Comparison of ENCODE assay signal across 30 mouse cellular contexts in the genomic region with DNA sequence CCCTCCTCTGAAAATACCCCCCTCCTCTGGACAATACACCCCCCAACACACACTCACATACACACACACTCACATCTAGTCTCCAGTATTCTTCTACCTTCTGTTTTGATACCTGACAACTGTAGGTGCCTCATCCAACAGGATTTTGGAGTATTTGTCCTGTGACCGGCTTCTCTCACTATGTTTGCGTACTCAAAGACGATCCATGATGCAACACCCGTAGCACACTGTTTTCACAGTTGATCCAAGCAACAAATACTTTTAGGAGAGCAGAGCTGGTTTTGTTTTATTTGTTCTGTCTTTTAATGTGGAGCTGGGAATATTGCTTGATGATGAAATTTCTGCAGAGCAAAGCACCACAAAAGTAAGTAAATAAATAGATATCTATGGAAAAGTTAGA.
"Had no signal": no experiment of that assay in that cellular context is flagged by ENCODE, and none has a peak within 500 bp of the region (broad histone marks: within the 10 kb centered on the region; RNA-seq: fewer than 3 reads in every experiment).

No protein-coding gene starts in this region.

- H3K9ac ChIP-seq: limb, embryonic 12.5 days; limb, embryonic 13.5 days; limb, embryonic 15.5 days; liver, embryonic 13.5 days; liver, embryonic 14.5 days; liver, embryonic 15.5 days; lung, embryonic 14.5 days; lung, embryonic 15.5 days; midbrain, embryonic 12.5 days; midbrain, embryonic 13.5 days; midbrain, embryonic 15.5 days; neural tube, embryonic 12.5 days had no signal

- ATAC-seq: lung, postnatal 0 days; midbrain, embryonic 13.5 days; midbrain, embryonic 15.5 days; midbrain, embryonic 16.5 days had no signal

- H3K27me3 ChIP-seq: limb, embryonic 12.5 days; limb, embryonic 13.5 days; limb, embryonic 15.5 days; lung, embryonic 15.5 days; midbrain, embryonic 12.5 days; midbrain, embryonic 13.5 days; midbrain, embryonic 15.5 days; neural tube, embryonic 12.5 days had no signal

- H3K9me3 ChIP-seq: limb, embryonic 10.5 days; limb, embryonic 12.5 days; limb, embryonic 13.5 days; limb, embryonic 15.5 days; liver, embryonic 13.5 days; liver, embryonic 15.5 days; lung, embryonic 15.5 days; megakaryocyte, embryonic 14.5 days; midbrain, embryonic 10.5 days; midbrain, embryonic 12.5 days; midbrain, embryonic 13.5 days; midbrain, embryonic 15.5 days; neural tube, embryonic 12.5 days had no signal

- H3K4me1 ChIP-seq: limb, embryonic 10.5 days; limb, embryonic 12.5 days; limb, embryonic 13.5 days; limb, embryonic 15.5 days; liver, embryonic 15.5 days; lung, embryonic 15.5 days; midbrain, embryonic 10.5 days; midbrain, embryonic 12.5 days; midbrain, embryonic 13.5 days; midbrain, embryonic 15.5 days; neural tube, embryonic 12.5 days had no signal

- H3K27ac ChIP-seq: left cerebral cortex, adult 2 months; limb, embryonic 10.5 days; limb, embryonic 12.5 days; limb, embryonic 13.5 days; limb, embryonic 15.5 days; liver, embryonic 13.5 days; liver, embryonic 14.5 days; liver, embryonic 15.5 days; lung, embryonic 15.5 days; macrophage; midbrain, embryonic 10.5 days; midbrain, embryonic 12.5 days; midbrain, embryonic 13.5 days; midbrain, embryonic 15.5 days; neural tube, embryonic 12.5 days had no signal

- H3K4me3 ChIP-seq: left cerebral cortex, adult 2 months; limb, embryonic 10.5 days; limb, embryonic 12.5 days; limb, embryonic 13.5 days; limb, embryonic 15.5 days; liver, embryonic 13.5 days; liver, embryonic 15.5 days; lung, embryonic 15.5 days; megakaryocyte, embryonic 14.5 days; midbrain, embryonic 10.5 days; midbrain, embryonic 12.5 days; midbrain, embryonic 13.5 days; midbrain, embryonic 15.5 days; myocyte; neural tube, embryonic 12.5 days had no signal

- DNase-seq: left cerebral cortex, postnatal 4 days; liver; liver, embryonic 13.5 days; lung, adult 18-20 months; lung, adult 2 months; lung, embryonic 14.5 days; lung, postnatal 10 days; lung, postnatal 14 days; lung, postnatal 36 days; lung, postnatal 4 days; midbrain, embryonic 14.5 days had no signal

- H3K4me2 ChIP-seq: limb, embryonic 12.5 days; limb, embryonic 13.5 days; limb, embryonic 15.5 days; liver, embryonic 13.5 days; liver, embryonic 15.5 days; lung, embryonic 14.5 days; lung, embryonic 15.5 days; midbrain, embryonic 11.5 days; midbrain, embryonic 12.5 days; midbrain, embryonic 13.5 days; midbrain, embryonic 15.5 days; neural tube, embryonic 12.5 days had no signal

- H3K36me3 ChIP-seq: limb, embryonic 10.5 days; limb, embryonic 12.5 days; limb, embryonic 13.5 days; limb, embryonic 15.5 days; liver, embryonic 13.5 days; liver, embryonic 15.5 days; lung, embryonic 15.5 days; midbrain, embryonic 10.5 days; midbrain, embryonic 12.5 days; midbrain, embryonic 13.5 days; midbrain, embryonic 15.5 days; neural tube, embryonic 12.5 days had no signal
